Mouse (Mus musculus): ENCODE results near the gene Gm42878.

The Gm42878 gene

DNA sequence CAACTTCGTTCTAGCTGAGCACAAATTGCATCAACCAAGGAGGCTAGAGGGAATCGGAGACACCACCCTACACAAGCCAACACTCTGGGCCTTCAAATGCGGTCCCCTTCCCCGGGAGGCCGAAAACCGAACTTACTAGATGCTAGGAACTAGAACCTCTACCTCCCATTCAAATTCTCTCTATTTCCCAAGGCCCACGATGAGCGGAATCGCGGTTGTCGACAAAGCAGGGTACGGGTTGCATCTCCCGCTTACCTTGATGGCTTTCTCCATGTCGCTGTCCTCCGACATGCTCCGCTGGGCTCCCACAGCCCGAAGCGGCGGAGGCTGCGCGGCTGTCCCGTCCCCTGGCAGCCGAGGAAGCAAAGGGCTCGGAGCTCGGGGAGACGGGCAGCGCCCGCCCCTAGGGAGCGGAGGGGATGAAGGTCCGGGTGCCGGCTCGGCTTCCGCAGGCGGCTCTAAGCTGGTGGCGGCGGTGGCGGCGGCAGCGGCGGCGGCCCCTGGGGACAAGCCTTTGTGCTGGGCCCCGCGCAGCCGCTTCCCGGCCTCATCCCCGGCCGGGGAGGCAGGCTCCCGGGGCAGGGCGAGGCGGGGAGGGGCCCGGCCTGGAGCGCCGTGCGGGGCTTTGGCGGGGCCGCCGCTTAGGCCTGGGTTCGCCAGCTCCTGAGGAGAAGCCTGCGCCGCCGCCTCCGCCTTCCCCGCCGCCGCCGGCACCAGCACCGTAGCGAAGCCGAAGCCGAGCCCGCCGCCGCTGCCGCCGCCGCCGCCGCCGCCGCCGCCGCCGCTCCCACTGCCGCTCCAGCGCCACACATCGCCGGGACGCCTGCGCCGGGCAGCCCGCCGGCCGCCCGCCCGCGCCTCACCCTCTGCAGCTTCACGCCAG, at the start of gene Gm42878, which contains the start of gene Adam1a:
Gene Gm42878, minus strand, starts transcription at position 573 of the 883 bp plus-strand sequence.
Gene Adam1a, minus strand, starts transcription at position 573 of the 883 bp plus-strand sequence.
- peak in 1 of 2 experiments; percentile 24 for DNase-seq (ENCODE audit: low spot score in 2 of 2)

DNA sequence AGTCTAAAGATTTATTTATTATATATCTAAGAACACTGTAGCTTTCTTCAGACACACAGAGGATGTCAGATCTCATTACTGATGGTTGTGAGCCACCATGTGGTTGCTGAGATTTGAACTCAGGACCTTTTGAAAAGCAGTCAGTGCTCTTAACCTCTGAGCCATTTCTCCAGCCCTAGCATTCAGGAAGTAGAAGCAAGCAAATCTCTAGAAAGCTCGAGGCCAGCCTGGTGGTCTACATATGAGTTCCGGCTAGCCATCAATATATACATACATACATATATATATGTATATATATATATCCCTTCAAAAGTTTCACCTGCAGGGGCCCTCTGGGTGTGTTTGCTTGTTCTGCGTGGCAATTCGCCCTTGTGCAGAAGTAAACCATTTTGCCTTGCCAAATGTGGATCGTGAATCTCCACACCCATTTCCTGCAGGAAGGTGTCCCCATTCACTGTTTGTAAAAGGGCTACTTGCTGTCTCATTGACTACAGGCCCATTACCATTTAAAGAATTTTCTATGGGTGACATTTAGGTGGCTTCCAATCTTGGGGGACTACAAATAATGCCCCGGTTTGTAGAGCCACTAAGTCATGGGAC, 49.5 kb upstream of the Gm42878 start:
- no peak for DNase-seq (ENCODE audit: low spot score in 2 of 2)

DNA sequence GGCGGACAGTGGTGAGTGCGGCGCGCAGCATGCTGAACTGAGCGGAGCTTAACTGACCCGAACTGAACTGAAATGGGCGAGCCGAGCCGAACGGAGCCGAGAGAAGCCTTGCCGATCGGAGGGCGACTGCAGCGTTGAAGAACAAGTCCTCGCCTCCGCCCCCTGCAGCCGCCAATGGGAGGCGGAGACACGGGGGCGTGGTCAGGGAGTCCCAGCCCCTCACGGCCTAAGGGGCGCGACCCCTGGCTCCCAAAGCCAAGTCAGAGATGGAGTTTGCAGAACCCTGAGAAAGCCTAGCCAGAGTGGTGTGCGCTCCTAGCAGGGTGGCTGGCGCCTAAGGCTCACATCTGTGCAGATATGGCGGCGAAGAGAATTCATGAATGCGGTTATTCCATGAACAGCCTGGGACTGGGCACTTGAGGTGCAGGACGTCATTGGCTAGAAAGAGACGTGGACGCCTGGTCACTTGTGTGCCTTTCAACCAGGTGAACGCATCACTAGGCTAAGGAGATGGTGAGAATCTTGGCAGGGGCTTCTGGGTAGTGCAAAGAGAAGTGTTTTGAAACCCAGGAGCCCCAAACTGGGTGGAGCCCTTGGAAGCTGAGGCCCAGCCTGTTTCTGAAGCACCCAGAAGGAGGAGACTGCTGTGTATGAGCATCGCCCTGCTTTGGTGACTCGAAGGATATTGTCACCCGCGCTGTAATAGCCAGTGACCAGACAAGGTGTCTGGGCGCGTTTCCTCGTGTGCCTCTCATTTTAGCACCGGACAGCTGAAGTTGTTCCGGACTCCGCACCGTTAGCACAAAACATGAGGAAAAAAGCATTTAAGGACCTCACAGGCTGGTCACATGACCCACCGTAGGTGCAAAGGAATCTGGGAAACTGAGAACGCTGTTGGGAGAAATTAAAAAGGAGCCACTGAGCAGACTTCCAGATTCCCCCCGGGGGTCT, 48.4 kb upstream of the Gm42878 start, which contains the start of gene Aldh2:
Gene Aldh2, minus strand, starts transcription at position 374 of the 951 bp plus-strand sequence.
- DNase-seq (ENCODE audit: low spot score in 2 of 2): peak; percentile 91

DNA sequence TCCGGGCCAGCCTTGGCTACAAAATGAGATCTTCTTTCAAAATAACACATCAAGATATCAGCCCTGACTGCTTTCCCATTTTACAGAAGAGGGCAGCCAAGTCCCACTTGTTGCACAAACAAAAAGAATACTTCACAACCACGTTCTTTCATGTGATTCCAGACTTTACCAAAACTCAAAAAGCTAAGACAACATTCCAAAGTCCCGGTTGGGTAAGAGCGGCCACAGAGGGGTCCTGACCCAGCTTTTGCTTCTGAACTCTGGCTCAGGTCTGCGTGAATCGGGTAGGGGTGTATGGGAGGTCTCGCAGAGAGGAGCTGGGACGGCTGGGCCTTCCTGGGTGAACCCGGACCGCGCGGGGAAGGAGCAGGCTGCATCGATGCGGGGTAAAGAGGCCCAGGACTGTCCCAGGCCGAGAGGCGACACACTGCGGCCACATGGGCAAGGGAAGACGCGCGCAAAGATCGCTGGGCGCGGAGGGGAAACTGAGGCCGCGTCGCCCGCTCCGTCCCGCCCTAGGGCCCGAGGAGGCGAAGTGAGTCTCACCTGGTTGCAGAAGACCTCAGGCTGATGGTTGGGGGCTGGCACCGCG, 47.6 kb upstream of the Gm42878 start:
- no peak for DNase-seq (ENCODE audit: low spot score in 2 of 2)

DNA sequence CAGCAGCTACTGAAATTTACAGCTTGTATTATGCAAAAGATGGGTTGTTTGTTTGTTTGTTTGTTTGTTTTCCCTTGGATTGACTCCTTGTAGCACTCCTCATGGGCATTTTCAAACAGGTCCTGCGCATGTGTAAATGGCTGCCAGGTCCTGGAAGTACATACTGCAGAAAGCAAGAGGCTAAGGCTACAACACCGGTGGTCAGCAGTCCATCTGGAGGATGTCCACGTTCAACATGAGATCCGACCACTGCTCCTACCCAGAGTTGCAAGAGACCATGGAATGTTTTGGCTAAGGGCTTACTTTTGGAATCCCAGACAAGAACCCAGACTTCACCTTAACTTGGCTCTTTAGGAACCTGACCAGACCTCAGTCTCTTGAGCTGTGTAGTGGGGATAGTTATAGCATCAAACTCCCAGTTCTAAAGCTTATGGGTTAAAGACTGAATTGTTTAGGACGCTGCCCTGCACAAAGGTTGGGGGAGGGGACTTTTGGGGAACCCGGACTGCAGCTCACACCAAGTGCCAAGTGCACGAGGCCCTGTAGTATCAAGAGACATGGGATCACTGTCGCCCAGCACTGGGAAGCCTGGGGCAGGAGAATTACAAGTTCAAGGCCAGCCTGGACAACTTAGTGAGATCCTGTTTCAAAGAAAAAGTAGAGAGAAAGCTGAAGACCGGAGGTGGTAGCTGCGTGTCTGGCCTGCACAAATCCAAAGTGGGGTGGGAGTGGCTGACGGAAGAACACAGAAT, 47.0 kb upstream of the Gm42878 start:
- peak in 1 of 2 experiments; percentile 32 for DNase-seq (ENCODE audit: low spot score in 2 of 2)

DNA sequence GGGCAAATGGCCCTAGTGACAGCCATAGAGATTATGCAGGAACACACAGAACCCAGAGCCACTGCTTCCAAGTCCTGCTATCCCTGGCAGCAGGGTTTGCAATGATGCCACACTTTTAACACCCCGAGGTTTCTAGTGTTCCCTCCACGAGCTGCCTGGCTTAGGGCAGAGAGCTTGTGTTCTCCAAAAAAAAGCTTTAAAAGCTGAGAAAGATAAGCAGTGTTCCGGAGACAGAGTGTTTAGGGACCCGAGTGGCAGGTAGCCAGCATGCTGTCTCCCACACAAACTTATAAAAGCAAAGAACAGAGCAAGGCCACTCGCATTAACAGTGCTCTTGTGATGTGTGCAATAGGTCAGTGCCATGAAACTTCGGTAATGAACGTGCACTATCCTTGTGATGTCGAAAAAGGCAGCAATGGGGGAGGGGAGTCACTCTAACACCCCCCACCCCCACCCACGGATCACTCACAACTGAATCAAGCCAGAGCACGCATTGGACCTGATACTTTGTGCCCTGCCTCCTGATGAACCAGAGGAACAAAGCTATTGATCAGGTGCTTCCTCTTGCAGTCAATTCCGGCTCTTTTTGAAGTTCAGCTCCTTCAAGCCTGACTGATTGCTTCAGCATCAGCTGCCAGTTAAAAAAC, 46.3 kb upstream of the Gm42878 start:
- DNase-seq (ENCODE audit: low spot score in 2 of 2): peak; percentile 35 to 58

DNA sequence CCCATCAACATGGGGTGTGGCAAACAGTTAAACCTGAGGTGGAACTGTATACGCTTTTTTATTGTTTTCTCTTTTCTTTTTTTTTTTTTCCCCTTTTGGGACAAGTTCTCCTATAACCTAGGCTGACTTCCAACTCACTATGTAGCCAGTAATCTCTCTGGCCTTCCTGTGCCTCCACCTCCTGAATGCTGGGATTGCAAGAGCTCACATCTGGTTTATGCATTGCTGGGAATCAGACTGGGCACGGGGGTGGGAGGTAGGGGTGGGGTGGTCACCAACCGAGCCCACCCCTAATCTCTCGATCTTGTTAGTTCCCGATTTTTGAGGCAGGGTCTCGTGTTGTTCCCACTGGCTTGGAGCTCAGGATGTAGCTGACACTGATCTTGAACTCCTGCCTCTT, 44.6 kb upstream of the Gm42878 start:
- no peak for DNase-seq (ENCODE audit: low spot score in 2 of 2)

DNA sequence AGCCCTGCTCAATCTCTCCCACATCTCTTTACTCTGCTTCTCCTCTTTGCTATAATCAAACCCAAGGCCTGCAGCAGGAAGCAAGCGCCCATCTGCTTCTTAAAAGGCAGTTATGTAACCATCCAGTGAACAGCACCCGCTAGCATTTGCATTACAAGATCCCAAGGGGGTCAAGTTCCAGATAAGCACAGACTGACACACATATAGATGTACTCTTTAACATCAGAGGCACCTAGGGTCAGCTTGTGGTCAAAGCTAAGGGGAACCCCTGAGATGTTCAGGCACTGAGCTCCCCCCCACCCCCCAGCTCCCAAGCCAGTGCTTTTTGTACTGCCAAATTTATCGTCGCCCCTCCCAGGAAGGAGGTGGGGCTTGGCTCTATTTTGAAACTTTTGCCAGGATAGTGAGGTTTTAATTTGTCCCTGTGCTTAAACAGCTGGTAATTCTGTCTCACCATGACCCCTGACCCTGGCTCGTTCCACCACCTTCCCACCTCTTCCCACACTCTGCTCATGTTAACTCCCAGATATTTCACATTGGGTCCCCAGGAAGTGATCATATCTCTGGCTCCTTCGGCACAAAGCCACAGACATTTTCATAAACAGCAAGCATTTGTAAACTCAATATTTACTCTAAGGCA, 41.2 kb upstream of the Gm42878 start:
- DNase-seq (ENCODE audit: low spot score in 2 of 2): peak; percentile 83 to 85

DNA sequence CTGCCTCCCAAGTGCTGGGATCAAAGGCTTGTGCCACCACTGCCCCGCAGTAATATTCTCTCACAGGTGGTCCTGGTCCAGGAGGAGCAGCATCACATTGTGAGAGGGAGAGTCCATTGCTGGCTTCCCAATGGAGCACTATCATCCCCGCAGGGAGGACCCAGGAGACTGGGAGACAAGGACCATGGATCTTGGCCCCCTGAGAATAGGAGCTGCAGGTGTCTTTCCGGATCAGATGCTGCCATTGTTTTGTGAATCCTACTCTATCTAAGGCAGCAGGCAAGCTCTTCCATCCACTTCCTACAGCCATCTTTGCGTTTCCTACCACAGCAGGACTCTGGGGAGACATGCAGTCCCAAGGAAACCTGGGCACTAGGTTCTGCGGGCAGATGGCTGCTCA, 40.4 kb upstream of the Gm42878 start:
- DNase-seq (ENCODE audit: low spot score in 2 of 2): no peak

DNA sequence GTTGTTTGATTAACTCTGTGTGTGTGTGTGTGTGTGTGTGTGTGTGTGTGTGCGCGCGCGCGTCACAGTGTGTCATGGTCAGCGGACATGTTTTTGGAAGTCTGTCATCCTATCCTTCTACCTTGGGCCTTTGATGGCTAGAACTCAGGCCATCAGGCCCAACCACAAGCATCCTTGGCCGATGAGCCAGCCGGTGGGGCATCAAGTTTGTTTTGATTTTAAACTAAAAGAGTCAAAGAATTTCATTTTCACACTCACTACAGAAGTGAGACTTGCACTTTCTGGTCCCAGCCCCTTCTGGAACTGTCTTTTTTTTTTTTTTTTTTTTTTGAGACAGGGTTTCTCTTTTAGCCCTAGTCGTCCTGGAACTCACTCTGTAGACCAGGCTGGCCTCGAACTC, 39.7 kb upstream of the Gm42878 start:
- DNase-seq (ENCODE audit: low spot score in 2 of 2): no peak

DNA sequence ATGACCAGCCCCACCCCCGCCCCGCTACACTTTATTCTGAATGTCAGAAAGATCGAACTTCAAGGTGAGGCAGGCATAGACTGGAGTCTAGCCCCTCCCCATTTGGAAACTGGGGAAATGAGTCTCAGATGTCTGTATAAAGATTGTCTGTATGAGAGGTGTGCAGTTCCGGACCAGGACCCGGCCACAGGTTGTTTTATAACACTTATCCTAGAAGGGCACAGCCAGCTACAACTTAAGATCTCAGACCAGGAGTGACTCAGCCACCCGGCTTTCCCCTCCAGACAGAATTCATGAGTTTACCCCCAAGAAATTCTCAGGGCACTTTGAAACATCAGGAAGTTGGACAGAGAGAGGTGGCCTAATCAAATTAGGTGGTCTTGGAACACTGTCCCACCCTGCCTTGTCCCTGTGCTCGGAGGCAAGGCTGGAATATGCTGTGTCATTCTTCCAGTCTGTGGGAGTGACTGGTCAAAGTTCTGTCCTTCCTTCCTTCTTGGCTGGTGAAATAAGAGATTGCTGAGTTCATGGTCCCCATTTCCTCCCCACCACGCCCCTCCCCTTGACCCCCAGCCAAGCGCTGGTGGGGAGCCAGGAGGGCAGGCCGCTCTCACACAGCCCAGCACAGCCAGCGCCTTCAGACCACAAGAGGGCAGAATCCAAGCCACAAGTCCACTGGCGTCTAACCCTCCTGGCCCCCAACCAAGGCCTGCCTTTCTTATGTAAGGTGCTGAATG, 38.7 kb upstream of the Gm42878 start:
- DNase-seq (ENCODE audit: low spot score in 2 of 2): peak; percentile 97 to 98

DNA sequence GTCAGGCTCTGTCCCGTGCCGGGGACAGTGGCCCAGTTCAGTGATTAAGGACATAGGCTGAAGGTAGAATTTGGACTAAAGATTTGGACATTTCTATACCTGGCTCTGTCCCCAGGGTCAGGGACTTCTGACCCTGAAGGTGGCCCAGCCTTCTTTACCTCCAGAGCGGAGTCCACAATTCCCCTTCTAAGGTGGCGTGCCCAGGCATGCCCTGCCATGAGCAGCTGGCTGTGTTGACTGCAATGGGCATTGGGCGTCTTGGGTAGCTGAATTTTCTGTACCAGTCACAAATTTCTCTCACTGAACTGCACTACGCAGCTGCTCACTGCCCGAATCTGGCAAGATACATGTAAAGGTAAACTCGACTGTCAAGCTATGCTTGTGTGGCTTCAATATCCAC, 36.7 kb upstream of the Gm42878 start:
- DNase-seq (ENCODE audit: low spot score in 2 of 2): no peak

DNA sequence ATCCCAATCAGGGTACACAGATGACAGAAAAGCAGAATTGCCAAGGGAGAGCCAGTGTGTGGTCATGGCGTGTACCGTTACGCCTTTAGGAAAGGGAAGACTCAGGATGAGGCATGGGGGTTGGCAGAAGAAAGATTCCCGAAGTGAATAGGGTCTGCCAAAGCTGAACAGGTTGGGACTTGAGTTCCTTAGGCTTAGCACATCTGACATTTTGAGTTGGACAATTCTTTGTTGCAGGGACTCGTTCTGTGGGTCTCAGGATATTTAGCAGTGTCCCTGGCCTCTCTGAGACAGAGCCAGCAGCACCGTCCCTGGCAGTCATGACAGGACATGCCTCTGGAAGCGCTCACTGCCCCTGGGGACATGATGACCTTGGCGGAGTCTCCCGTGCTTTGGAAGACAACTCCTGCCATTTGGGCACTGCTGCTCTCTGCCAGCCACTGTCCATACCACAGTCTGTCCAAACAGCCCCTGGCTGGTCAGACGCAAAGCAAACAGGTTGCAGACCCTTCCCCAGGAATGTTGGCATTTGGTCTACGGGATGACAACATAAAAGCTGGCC, 31.7 kb upstream of the Gm42878 start:
- peak; percentile 41 to 48 for DNase-seq (ENCODE audit: low spot score in 2 of 2)

DNA sequence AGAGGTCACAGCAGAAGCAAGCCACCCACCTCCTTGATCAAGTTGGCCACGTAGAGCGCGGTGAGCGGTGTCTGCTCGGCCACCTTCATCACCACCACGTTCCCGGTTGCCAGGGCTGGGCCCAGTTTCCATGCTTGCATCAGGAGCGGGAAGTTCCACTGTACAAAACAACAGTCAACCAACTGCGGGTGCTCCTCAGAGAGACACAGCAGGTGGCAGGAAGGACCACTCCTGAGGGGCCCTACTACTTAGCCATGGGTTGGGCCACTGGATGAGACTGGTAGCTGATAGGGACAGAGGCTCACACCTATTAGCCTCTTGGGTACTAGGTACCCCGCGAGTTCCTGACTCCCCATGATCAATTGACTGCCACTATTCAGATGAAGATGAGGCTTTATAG, 30.6 kb upstream of the Gm42878 start:
- DNase-seq (ENCODE audit: low spot score in 2 of 2): no peak

DNA sequence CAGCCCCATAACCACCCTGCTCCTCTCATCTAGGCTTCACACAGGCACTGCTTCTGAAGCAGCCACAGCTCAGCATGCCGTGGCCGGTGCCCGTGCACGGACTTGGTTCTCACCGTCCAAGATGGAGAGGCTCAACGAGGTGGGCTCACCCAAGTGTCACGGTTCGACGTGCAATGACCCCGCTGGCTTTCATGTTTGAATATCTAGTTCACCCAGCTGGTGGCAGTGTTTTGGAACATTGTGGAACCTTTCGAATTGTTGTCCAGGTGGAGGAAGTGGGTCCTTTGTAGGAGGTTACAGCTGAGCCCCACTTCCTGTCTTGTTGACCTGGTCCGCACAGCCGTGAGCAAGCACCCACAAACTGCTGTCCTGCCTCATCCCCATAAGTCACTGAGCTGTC, 28.9 kb upstream of the Gm42878 start:
- DNase-seq (ENCODE audit: low spot score in 2 of 2): no peak

DNA sequence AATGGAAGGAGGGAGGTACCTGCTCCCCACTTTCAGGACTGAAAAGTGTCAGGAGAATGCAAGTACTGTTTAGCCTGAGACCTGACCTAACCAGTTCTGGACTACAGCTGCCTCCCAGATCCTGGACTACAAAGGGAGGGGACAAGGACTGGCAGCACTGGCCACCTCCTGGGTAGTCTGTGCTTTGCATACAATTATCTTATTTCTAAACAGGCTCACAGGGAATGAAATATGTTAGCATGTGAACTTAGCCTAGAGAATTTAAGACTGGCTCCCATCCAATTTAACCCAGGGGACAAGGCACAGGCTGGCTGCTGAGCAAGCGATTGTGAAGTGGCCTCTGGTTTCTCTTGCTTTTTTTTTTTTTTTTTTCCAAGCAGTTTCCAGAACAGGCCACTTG, 25.5 kb upstream of the Gm42878 start:
- DNase-seq (ENCODE audit: low spot score in 2 of 2): no peak

DNA sequence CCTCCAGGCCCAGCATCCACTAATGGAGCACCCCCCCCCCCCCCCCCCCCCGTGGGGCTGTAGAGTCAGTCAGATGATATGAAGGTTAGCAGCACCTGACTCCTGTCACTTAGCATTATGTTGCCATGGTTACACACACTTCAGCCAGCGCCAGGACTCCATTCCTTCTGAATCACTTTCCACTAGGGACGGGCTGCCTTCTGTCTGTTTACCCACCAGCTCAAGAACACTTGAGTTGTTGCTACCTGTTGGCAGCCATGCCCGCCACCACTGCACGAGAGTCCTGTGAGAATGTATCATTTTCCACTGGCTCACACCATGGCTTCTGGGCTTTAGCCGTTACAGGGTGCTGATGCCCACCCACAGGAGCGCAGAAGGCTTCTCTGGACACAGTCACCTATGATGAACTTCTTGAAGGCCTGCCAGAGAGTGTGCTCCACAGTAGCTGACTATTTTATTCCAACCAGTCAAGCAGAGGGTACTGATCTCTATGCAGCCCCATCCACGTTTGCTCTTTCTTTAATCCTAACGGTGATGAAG, 24.7 kb upstream of the Gm42878 start:
- no peak for DNase-seq (ENCODE audit: low spot score in 2 of 2)

DNA sequence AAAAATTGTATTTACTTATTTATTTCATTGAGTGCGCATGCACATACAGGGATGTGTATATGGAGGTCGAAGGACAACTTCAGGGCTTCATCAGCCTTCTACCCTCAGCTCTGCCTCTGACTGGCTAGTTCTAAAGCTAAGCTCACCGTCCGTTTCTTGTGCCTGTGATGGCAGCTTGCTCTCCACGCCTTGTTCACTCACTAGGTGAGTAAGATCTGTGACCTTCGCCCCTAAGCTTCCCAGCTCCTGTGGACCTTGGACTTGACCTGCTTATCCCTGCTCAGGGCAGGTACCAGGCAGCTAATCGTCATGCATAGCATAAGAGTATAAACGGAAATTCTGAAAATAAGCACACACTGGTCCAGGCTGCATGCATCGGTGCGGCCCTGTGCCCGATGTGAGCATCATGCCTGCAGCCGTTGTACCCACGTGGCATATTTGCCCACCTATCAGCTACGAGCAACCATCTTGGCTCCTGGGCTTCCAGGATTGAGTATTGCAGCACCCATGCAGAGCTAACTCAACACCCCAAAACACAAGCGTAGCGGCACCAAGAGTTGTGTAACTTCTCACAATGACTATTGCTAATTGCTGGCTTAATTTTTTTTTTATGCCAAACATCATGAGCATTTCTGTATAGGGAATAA, 20.9 kb upstream of the Gm42878 start:
- no peak for DNase-seq (ENCODE audit: low spot score in 2 of 2)
